In the genomic region with DNA sequence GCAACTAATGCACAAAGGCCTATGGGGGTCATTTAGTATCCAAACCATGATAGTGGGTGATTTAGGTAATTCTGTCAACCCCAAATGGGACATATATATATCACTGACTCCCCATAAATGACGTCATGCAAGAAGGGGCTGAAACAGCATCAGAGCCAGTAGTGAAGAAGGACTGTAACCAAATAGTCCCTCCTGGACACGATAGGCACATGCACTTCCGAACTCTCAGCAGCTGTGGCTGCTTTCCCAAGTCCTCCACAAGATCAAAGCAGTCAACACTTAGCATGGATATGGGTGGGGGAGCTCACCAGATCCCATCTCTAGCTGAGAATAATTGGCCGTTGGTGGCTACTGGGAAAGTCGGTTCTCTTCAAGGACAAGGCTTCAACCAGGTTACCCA, we compare ENCODE assay signal across 18 mouse cellular contexts. TPM values are rescaled to one million over a fixed set of nuclear protein-coding genes. Genes with fewer than 3 reads are reported as not detected.
A peak's percentile ranks its signal among the peaks of the same experiment; 100 is the strongest.
DNase-seq lines count a peak whose midpoint lies in the region; ATAC-seq and TF ChIP-seq lines count a peak whose summit lies in the region.
"Had no signal": no experiment of that assay in that cellular context is flagged by ENCODE, and none has a peak within 500 bp of the region (broad histone marks: within the 10 kb centered on the region; RNA-seq: fewer than 3 reads in every experiment).

No protein-coding gene starts in this region.

- DNase-seq in kidney, adult 2 months = no peak
- no peak for DNase-seq in neural tube, embryonic 11.5 days (ENCODE audit: low spot score)
- no peak for DNase-seq in limb, embryonic 14.5 days (ENCODE audit: low spot score)
- DNase-seq in cerebellum, postnatal 36 days = no peak
- DNase-seq: adrenal gland, adult 2 months; adrenal gland, postnatal 25 days; cerebellum, adult 18-20 months; cerebellum, adult 9-11 months; gastrocnemius, postnatal 10 days; heart, adult 2 months; heart, postnatal 14 days had no signal

- H3K27ac ChIP-seq in kidney, embryonic 15.5 days = peak overlapping the region; percentile 46
- no peak overlapping the region for H3K27ac ChIP-seq in kidney, adult 2 months (ENCODE audit: insufficient read depth, low read depth, low read length)
- no peak overlapping the region for H3K27ac ChIP-seq in neural tube, embryonic 11.5 days (ENCODE audit: low read depth, low read length)
- no peak overlapping the region for H3K27ac ChIP-seq in neural tube, embryonic 15.5 days (replicated peaks)
- no peak overlapping the region for H3K27ac ChIP-seq in limb, embryonic 14.5 days (replicated peaks; ENCODE audit: low read depth, low read length)
- H3K27ac ChIP-seq: forebrain, embryonic 15.5 days; heart, adult 2 months; heart, embryonic 15.5 days; hindbrain, embryonic 10.5 days; hindbrain, embryonic 15.5 days had no signal

- no peak for TF ChIP-seq POLR2A in kidney, adult 2 months (IDR thresholded peaks at IDR 0.05; ENCODE audit: low read depth, low read length)
- TF ChIP-seq POLR2A in limb, embryonic 14.5 days (IDR thresholded peaks at IDR 0.05; ENCODE audit: borderline replicate concordance, extremely low read depth, insufficient read depth, insufficient read length) = no peak

- no peaks in the 10 kb centered on the region for H3K36me3 ChIP-seq in kidney, embryonic 15.5 days
- no peaks in the 10 kb centered on the region for H3K36me3 ChIP-seq in kidney, adult 2 months (ENCODE audit: control insufficient read depth, insufficient read depth, low read length)
- no peaks in the 10 kb centered on the region for H3K36me3 ChIP-seq in neural tube, embryonic 11.5 days (ENCODE audit: control insufficient read depth, insufficient read depth, low read length)
- H3K36me3 ChIP-seq in neural tube, embryonic 15.5 days = no peaks in the 10 kb centered on the region
- H3K36me3 ChIP-seq in limb, embryonic 14.5 days (ENCODE audit: control insufficient read depth, insufficient read depth, low read length) = no peaks in the 10 kb centered on the region
- H3K36me3 ChIP-seq: forebrain, embryonic 15.5 days; heart, embryonic 15.5 days; hindbrain, embryonic 10.5 days; hindbrain, embryonic 15.5 days had no signal

- H3K4me1 ChIP-seq in kidney, embryonic 15.5 days = peaks cover 33% of the 10 kb centered on the region
- H3K4me1 ChIP-seq in kidney, adult 2 months (ENCODE audit: control insufficient read depth, insufficient read depth, low read length) = no peaks in the 10 kb centered on the region
- H3K4me1 ChIP-seq in neural tube, embryonic 11.5 days (ENCODE audit: control insufficient read depth, insufficient read depth, low read length) = no peaks in the 10 kb centered on the region
- 0 out of 2 replicates have a peak, but pooled peaks cover 12% of the 10 kb centered on the region for H3K4me1 ChIP-seq in neural tube, embryonic 15.5 days
- H3K4me1 ChIP-seq in limb, embryonic 14.5 days (ENCODE audit: control insufficient read depth, insufficient read depth, low read length) = peaks cover 20% of the 10 kb centered on the region
- H3K4me1 ChIP-seq: forebrain, embryonic 15.5 days had no signal

- no peak overlapping the region for H3K4me2 ChIP-seq in kidney, embryonic 15.5 days
- no peak overlapping the region for H3K4me2 ChIP-seq in neural tube, embryonic 11.5 days (ENCODE audit: low read depth)
- H3K4me2 ChIP-seq in neural tube, embryonic 15.5 days = no peak overlapping the region
- no peak overlapping the region for H3K4me2 ChIP-seq in limb, embryonic 14.5 days (replicated peaks; ENCODE audit: low read depth, low read length, severe bottlenecking)
- H3K4me2 ChIP-seq: forebrain, embryonic 15.5 days; heart, embryonic 11.5 days; heart, embryonic 15.5 days; hindbrain, embryonic 15.5 days had no signal

- 0 out of 2 replicates have a peak, but pooled peaks have one; percentile 28 for ATAC-seq in kidney, embryonic 15.5 days (replicated peaks; ENCODE audit: low FRiP score)
- ATAC-seq in neural tube, embryonic 11.5 days (ENCODE audit: insufficient read depth, low FRiP score, low TSS enrichment) = 0 out of 2 replicates have a peak, but pooled peaks have one; percentile 3
- ATAC-seq in neural tube, embryonic 15.5 days (ENCODE audit: low FRiP score) = no peak
- ATAC-seq in limb, embryonic 14.5 days (ENCODE audit: low FRiP score, low read depth) = peak; percentile 66; the same call in 1 of the 2 replicates
- ATAC-seq: forebrain, embryonic 15.5 days had no signal

- no peak overlapping the region for H3K4me3 ChIP-seq in kidney, embryonic 15.5 days (replicated peaks)
- no peak overlapping the region for H3K4me3 ChIP-seq in kidney, adult 2 months (ENCODE audit: insufficient read depth, low read depth, low read length)
- H3K4me3 ChIP-seq in neural tube, embryonic 11.5 days (ENCODE audit: low read depth, low read length) = no peak overlapping the region
- H3K4me3 ChIP-seq in neural tube, embryonic 15.5 days (replicated peaks) = no peak overlapping the region
- H3K4me3 ChIP-seq in limb, embryonic 14.5 days (replicated peaks; ENCODE audit: low read length) = no peak overlapping the region
- H3K4me3 ChIP-seq: forebrain, embryonic 15.5 days; heart, adult 2 months; heart, embryonic 15.5 days; hindbrain, embryonic 10.5 days; hindbrain, embryonic 15.5 days had no signal

- 47% methylated on average over 5 of the region's 5 CpGs for WGBS in kidney, embryonic 15.5 days
- 66% methylated on average over 5 of the region's 5 CpGs for WGBS in kidney, adult 2 months
- 87% methylated on average over 5 of the region's 5 CpGs for WGBS in neural tube, embryonic 11.5 days
- WGBS in neural tube, embryonic 15.5 days = 84% methylated on average over 5 of the region's 5 CpGs
- WGBS in limb, embryonic 14.5 days = 54% methylated on average over 5 of the region's 5 CpGs

- no peaks in the 10 kb centered on the region for H3K27me3 ChIP-seq in kidney, embryonic 15.5 days
- H3K27me3 ChIP-seq in kidney, adult 2 months (replicated peaks; ENCODE audit: control insufficient read depth, insufficient read depth, low read length) = no peaks in the 10 kb centered on the region
- no peaks in the 10 kb centered on the region for H3K27me3 ChIP-seq in neural tube, embryonic 11.5 days (ENCODE audit: control insufficient read depth, insufficient read depth, low read length)
- no peaks in the 10 kb centered on the region for H3K27me3 ChIP-seq in neural tube, embryonic 15.5 days (replicated peaks)
- no peaks in the 10 kb centered on the region for H3K27me3 ChIP-seq in limb, embryonic 14.5 days (ENCODE audit: control insufficient read depth, insufficient read depth, low read length)
- H3K27me3 ChIP-seq: forebrain, embryonic 15.5 days; heart, embryonic 15.5 days; hindbrain, embryonic 15.5 days had no signal

- no peak for TF ChIP-seq CTCF in kidney, adult 2 months (conservative IDR thresholded peaks at IDR 0.05; ENCODE audit: insufficient read depth, insufficient read length, low read depth, low read length)

- no peaks in the 10 kb centered on the region for H3K9me3 ChIP-seq in kidney, embryonic 15.5 days (replicated peaks)
- H3K9me3 ChIP-seq in neural tube, embryonic 11.5 days (ENCODE audit: control insufficient read depth, low read length) = no peaks in the 10 kb centered on the region
- H3K9me3 ChIP-seq in neural tube, embryonic 15.5 days (replicated peaks) = no peaks in the 10 kb centered on the region
- H3K9me3 ChIP-seq in limb, embryonic 14.5 days (ENCODE audit: control insufficient read depth, low read length) = no peaks in the 10 kb centered on the region
- H3K9me3 ChIP-seq: forebrain, embryonic 15.5 days; heart, embryonic 15.5 days; hindbrain, embryonic 10.5 days; hindbrain, embryonic 15.5 days had no signal

- no peak overlapping the region for H3K9ac ChIP-seq in kidney, embryonic 15.5 days
- no peak overlapping the region for H3K9ac ChIP-seq in neural tube, embryonic 11.5 days (ENCODE audit: low read length)
- H3K9ac ChIP-seq in neural tube, embryonic 15.5 days (replicated peaks) = no peak overlapping the region
- no peak overlapping the region for H3K9ac ChIP-seq in limb, embryonic 14.5 days (ENCODE audit: low read depth, low read length, severe bottlenecking)
- H3K9ac ChIP-seq: forebrain, embryonic 15.5 days; heart, embryonic 15.5 days; hindbrain, embryonic 15.5 days had no signal

RNA-seq across cellular contexts. Expression of a gene that starts 42.2 kb away (rescaled TPM):
- polyA plus RNA-seq in kidney, embryonic 15.5 days (2015; fragmentation: Nextera tagmentation; extraction: Ambion mirVana) = 18.0 and 22.5 TPM in 2 replicates
- polyA plus RNA-seq in kidney, adult 2 months (2012; rRNA removed) = 1.7 and 2.0 TPM in 2 replicates
- 8.9 and 12.3 TPM in 2 replicates for polyA plus RNA-seq in neural tube, embryonic 11.5 days (2014; fragmentation: Nextera tagmentation; extraction: Ambion mirVana)
- polyA plus RNA-seq in neural tube, embryonic 15.5 days (2015; fragmentation: Nextera tagmentation; extraction: Ambion mirVana) = 2.4 and 2.6 TPM in 2 replicates
- 73.5 and 80.4 TPM in 2 replicates for polyA plus RNA-seq in limb, embryonic 14.5 days (2012; rRNA removed)
- 35.3 and 43.2 TPM in 2 replicates for polyA plus RNA-seq in limb, embryonic 14.5 days (2014; fragmentation: Nextera tagmentation; extraction: Ambion mirVana)
